In the genomic region with DNA sequence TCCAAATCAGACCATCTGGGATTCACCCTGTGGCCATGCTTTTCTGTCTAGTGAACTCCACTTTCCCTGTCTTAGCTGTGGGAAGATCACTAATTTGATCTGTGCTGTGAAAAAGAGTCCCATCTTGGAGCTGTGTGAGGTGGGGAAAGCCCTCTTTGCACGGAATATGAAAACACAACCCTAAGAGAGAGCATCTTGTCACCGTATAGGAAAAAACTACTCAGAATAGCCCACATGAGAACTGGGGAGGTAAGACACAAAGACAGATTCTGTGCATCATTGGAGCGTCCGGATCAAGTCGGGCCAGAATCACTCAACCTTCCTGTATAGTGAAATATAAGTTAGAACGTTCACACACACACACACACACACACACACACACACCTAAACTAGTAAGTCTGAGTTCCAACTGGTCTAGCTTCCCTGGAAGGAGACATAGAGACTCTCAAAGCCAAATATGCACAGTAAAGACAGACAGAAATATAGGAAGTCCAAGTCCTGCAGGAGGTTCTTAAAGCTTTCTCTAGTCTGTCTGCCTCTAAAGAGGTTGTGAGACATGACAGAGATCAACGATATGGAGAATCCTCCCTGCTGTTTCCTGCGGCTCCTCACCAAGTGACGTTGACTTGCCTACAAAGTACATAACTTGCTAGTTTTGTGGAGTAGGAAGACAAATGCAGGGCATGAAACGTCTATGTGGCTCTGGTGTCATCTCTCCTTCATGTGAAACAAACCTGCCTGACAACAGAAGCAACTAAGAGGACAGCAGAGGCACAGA, we compare ENCODE assay signal across 18 mouse cellular contexts. TPM values are rescaled to one million over a fixed set of nuclear protein-coding genes. Genes with fewer than 3 reads are reported as not detected.
A peak's percentile ranks its signal among the peaks of the same experiment; 100 is the strongest.
DNase-seq lines count a peak whose midpoint lies in the region; ATAC-seq and TF ChIP-seq lines count a peak whose summit lies in the region.
"Had no signal": no experiment of that assay in that cellular context is flagged by ENCODE, and none has a peak within 500 bp of the region (broad histone marks: within the 10 kb centered on the region; RNA-seq: fewer than 3 reads in every experiment).

No protein-coding gene starts in this region.

- H3K4me2 ChIP-seq in hindbrain, embryonic 13.5 days: no peak overlapping the region
- H3K4me2 ChIP-seq: heart, embryonic 13.5 days; intestine, embryonic 15.5 days had no signal

- no peaks in the 10 kb centered on the region for H3K27me3 ChIP-seq in spleen, adult 2 months (ENCODE audit: control insufficient read depth, insufficient read depth, low read length)
- H3K27me3 ChIP-seq in MEL (ENCODE audit: control insufficient read depth in 1 of 2, insufficient read depth in 2 of 2, low read length in 2 of 2): no peaks in the 10 kb centered on the region; a peak in 1 of 4 replicates
- H3K27me3 ChIP-seq in hindbrain, embryonic 13.5 days: peaks cover 13% of the 10 kb centered on the region; the same call in 1 of the 2 replicates

- ATAC-seq in hindbrain, embryonic 13.5 days (ENCODE audit: low FRiP score): no peak
- ATAC-seq: forebrain, embryonic 14.5 days; hindbrain, embryonic 16.5 days; intestine, embryonic 15.5 days had no signal

- H3K36me3 ChIP-seq in spleen, adult 2 months (ENCODE audit: control insufficient read depth, insufficient read depth, low read length): peaks cover 3% of the 10 kb centered on the region; the same call in 1 of the 2 replicates
- peaks cover 0 to 8% of the 10 kb centered on the region in 2 experiments; a peak in 2 of 4 replicates for H3K36me3 ChIP-seq in MEL (ENCODE audit: control insufficient read depth in 1 of 2, insufficient read depth in 2 of 2, low read length in 2 of 2)
- no peaks in the 10 kb centered on the region for H3K36me3 ChIP-seq in hindbrain, embryonic 13.5 days
- H3K36me3 ChIP-seq: embryonic facial prominence, embryonic 10.5 days; heart, embryonic 13.5 days; intestine, embryonic 15.5 days had no signal

- no peak for TF ChIP-seq RAD21 in MEL (IDR thresholded peaks at IDR 0.05; ENCODE audit: low read depth, low read length)

- no peak for TF ChIP-seq POLR2A in spleen, adult 2 months (IDR thresholded peaks at IDR 0.05; ENCODE audit: low read depth, low read length)
- TF ChIP-seq POLR2A in MEL (IDR thresholded peaks at IDR 0.05; ENCODE audit: control insufficient read depth in 1 of 2, insufficient read depth in 1 of 2, low read depth in 1 of 2, low read length in 2 of 2, poor library complexity in 1 of 2): no peak

- no peak for TF ChIP-seq EP300 in MEL (IDR thresholded peaks at IDR 0.05; ENCODE audit: low read depth in 1 of 2, low read length in 2 of 2)

- peak overlapping the region; percentile 72 for H3K9ac ChIP-seq in MEL (ENCODE audit: control insufficient read depth, low read depth, low read length, poor library complexity, severe bottlenecking)
- no peak overlapping the region for H3K9ac ChIP-seq in hindbrain, embryonic 13.5 days
- H3K9ac ChIP-seq: heart, embryonic 13.5 days; intestine, embryonic 15.5 days had no signal

- no peaks in the 10 kb centered on the region for H3K9me3 ChIP-seq in MEL (replicated peaks; ENCODE audit: insufficient read depth, low read length)
- H3K9me3 ChIP-seq in hindbrain, embryonic 13.5 days: no peaks in the 10 kb centered on the region
- H3K9me3 ChIP-seq: heart, embryonic 13.5 days; intestine, embryonic 15.5 days had no signal

- H3K27ac ChIP-seq in spleen, adult 2 months (ENCODE audit: insufficient read depth, low read length): peak overlapping the region; percentile 87
- H3K27ac ChIP-seq in MEL (ENCODE audit: control insufficient read depth, low read depth, low read length): peak overlapping the region; percentile 89; the same call in 1 of the 2 replicates
- no peak overlapping the region for H3K27ac ChIP-seq in hindbrain, embryonic 13.5 days
- H3K27ac ChIP-seq: embryonic facial prominence, embryonic 10.5 days; heart, embryonic 13.5 days; intestine, embryonic 15.5 days had no signal

- TF ChIP-seq CTCF in spleen, adult 2 months (IDR thresholded peaks at IDR 0.05; ENCODE audit: extremely low read depth, insufficient read depth, insufficient read length, insufficient replicate concordance): no peak
- TF ChIP-seq CTCF in MEL (IDR thresholded peaks at IDR 0.05 in 2 of 3, conservative IDR thresholded peaks at IDR 0.05 in 1 of 3; ENCODE audit: control insufficient read depth in 1 of 3, insufficient read depth in 1 of 3, low read depth in 2 of 3, low read length in 3 of 3, poor library complexity in 1 of 3, severe bottlenecking in 1 of 3): no peak

- no peak for DNase-seq in spleen, adult 2 months (ENCODE audit: low read depth in 1 of 2, low spot score in 2 of 2)
- no peak for DNase-seq in spleen, postnatal 36 days (ENCODE audit: low spot score in 2 of 2)
- peak; percentile 63 for DNase-seq in CD4-positive, CD25-positive, alpha-beta regulatory T cell, adult 2 months (ENCODE audit: low read depth, low spot score)
- DNase-seq in MEL (ENCODE audit: low read depth, low spot score): no peak
- peak; percentile 59 for DNase-seq in naive thymus-derived CD4-positive, alpha-beta T cell, adult 2 months (ENCODE audit: low read depth)
- no peak for DNase-seq in lung, postnatal 25 days (ENCODE audit: low spot score)
- DNase-seq: adrenal gland, adult 2 months; adrenal gland, postnatal 25 days; cerebellum, adult 2 months; cerebellum, postnatal 10 days; gastrocnemius, postnatal 10 days; heart, postnatal 36 days had no signal

- no peak overlapping the region for H3K4me3 ChIP-seq in spleen, adult 2 months (ENCODE audit: extremely low read depth, insufficient read depth, insufficient read length)
- H3K4me3 ChIP-seq in MEL (ENCODE audit: control insufficient read depth in 1 of 2, insufficient read depth in 1 of 2, low read depth in 2 of 2, low read length in 2 of 2): peak overlapping the region; percentile 32 to 48
- no peak overlapping the region for H3K4me3 ChIP-seq in hindbrain, embryonic 13.5 days
- H3K4me3 ChIP-seq: embryonic facial prominence, embryonic 10.5 days; heart, embryonic 13.5 days; intestine, embryonic 15.5 days had no signal

- WGBS in spleen, adult 2 months: 70% methylated on average over 10 of the region's 10 CpGs
- 85% methylated on average over 10 of the region's 10 CpGs for WGBS in hindbrain, embryonic 13.5 days

- H3K4me1 ChIP-seq in spleen, adult 2 months (ENCODE audit: control insufficient read depth, insufficient read depth, insufficient read length): peaks cover 21% of the 10 kb centered on the region
- H3K4me1 ChIP-seq in MEL (ENCODE audit: control insufficient read depth in 1 of 2, insufficient read depth in 2 of 2, low read length in 2 of 2): peaks cover 0 to 15% of the 10 kb centered on the region in 2 experiments; a peak in 3 of 4 replicates
- H3K4me1 ChIP-seq in hindbrain, embryonic 13.5 days (replicated peaks): peaks cover 20% of the 10 kb centered on the region

- H3K79me2 ChIP-seq in MEL (ENCODE audit: control insufficient read depth, insufficient read depth, low read length, poor library complexity): peaks cover 7% of the 10 kb centered on the region

TF ChIP-seq in MEL, 35 proteins besides CTCF, POLR2A, EP300 and RAD21 (continues in another document):
- no peak for TF ChIP-seq SMC3 (IDR thresholded peaks at IDR 0.05; ENCODE audit: low read depth, low read length)
- no peak for TF ChIP-seq GABPA (IDR thresholded peaks at IDR 0.05; ENCODE audit: low read depth, low read length)
- no peak for TF ChIP-seq UBTF (IDR thresholded peaks at IDR 0.05; ENCODE audit: borderline replicate concordance, insufficient read depth, low read depth, low read length)
- TF ChIP-seq KAT2A (conservative IDR thresholded peaks at IDR 0.05; ENCODE audit: low read depth, low read length): no peak
- TF ChIP-seq NELFE (IDR thresholded peaks at IDR 0.05; ENCODE audit: low read depth, low read length): no peak
- TF ChIP-seq GATA1 (IDR thresholded peaks at IDR 0.05; ENCODE audit: low read depth, low read length): no peak
- TF ChIP-seq POLR2AphosphoS2 (IDR thresholded peaks at IDR 0.05; ENCODE audit: low read length): no peak
- TF ChIP-seq MYB (IDR thresholded peaks at IDR 0.05; ENCODE audit: low read depth, low read length): no peak
- TF ChIP-seq BHLHE40 (IDR thresholded peaks at IDR 0.05; ENCODE audit: borderline replicate concordance, low read depth, low read length): no peak
- TF ChIP-seq ETS1 (IDR thresholded peaks at IDR 0.05; ENCODE audit: low read depth, low read length): no peak
- no peak for TF ChIP-seq TCF12 (IDR thresholded peaks at IDR 0.05; ENCODE audit: low read depth, low read length)

RNA-seq across cellular contexts. Expression of a gene that starts 0.8 kb away (rescaled TPM):
- polyA plus RNA-seq in spleen, adult 2 months (2012; rRNA removed): 1,755 and 1,932 TPM in 2 replicates
- 195 and 279 TPM in 2 replicates for total RNA-seq in MEL (2012; rRNA removed)
- polyA plus RNA-seq in MEL (2012; ENCODE audit: insufficient read depth in 1 of 2, insufficient read length in 2 of 2, low read depth in 1 of 2, low replicate concordance in 2 of 2, missing spikeins in 1 of 2): 100 to 1,000 TPM in 1 of 2 experiments, not detected in 1; 204 TPM
- 81.4 and 90.1 TPM in 2 replicates for polyA plus RNA-seq in hindbrain, embryonic 13.5 days (2015; fragmentation: Nextera tagmentation; extraction: Ambion mirVana)

RNA-seq across cellular contexts. Expression of a gene that starts 12.8 kb away (rescaled TPM):
- polyA plus RNA-seq in spleen, adult 2 months (2012; rRNA removed): 13.2 and 19.5 TPM in 2 replicates
- total RNA-seq in MEL (2012; rRNA removed): 4.6 and 5.4 TPM in 2 replicates
- polyA plus RNA-seq in MEL (2012; ENCODE audit: insufficient read depth in 1 of 2, insufficient read length in 2 of 2, low read depth in 1 of 2, low replicate concordance in 2 of 2, missing spikeins in 1 of 2): 10 to 100 TPM in 1 of 2 experiments, not detected in 1; 10.2 TPM
- 20.9 and 22.2 TPM in 2 replicates for polyA plus RNA-seq in hindbrain, embryonic 13.5 days (2015; fragmentation: Nextera tagmentation; extraction: Ambion mirVana)

RNA-seq across cellular contexts. Expression of a gene that starts 13.2 kb away (rescaled TPM):
- polyA plus RNA-seq in spleen, adult 2 months (2012; rRNA removed): 37.4 and 51.8 TPM in 2 replicates
- total RNA-seq in MEL (2012; rRNA removed): 138 and 163 TPM in 2 replicates
- 100 to 1,000 TPM in 1 of 2 experiments, not detected in 1; 436 TPM for polyA plus RNA-seq in MEL (2012; ENCODE audit: insufficient read depth in 1 of 2, insufficient read length in 2 of 2, low read depth in 1 of 2, low replicate concordance in 2 of 2, missing spikeins in 1 of 2)
- 149 and 154 TPM in 2 replicates for polyA plus RNA-seq in hindbrain, embryonic 13.5 days (2015; fragmentation: Nextera tagmentation; extraction: Ambion mirVana)

RNA-seq across cellular contexts. Expression of a gene that starts 32.1 kb away (rescaled TPM):
- 10.5 and 12.9 TPM in 2 replicates for polyA plus RNA-seq in spleen, adult 2 months (2012; rRNA removed)
- not detected in 2 replicates for total RNA-seq in MEL (2012; rRNA removed)
- under 1 TPM in 1 of 2 experiments, not detected in 1; 0.36 TPM for polyA plus RNA-seq in MEL (2012; ENCODE audit: insufficient read depth in 1 of 2, insufficient read length in 2 of 2, low read depth in 1 of 2, low replicate concordance in 2 of 2, missing spikeins in 1 of 2)
- 1.4 and 1.6 TPM in 2 replicates for polyA plus RNA-seq in hindbrain, embryonic 13.5 days (2015; fragmentation: Nextera tagmentation; extraction: Ambion mirVana)

RNA-seq across cellular contexts. Expression of a gene that starts 51.0 kb away (rescaled TPM):
- polyA plus RNA-seq in spleen, adult 2 months (2012; rRNA removed): 97.0 and 108 TPM in 2 replicates
- 5.2 and 7.1 TPM in 2 replicates for total RNA-seq in MEL (2012; rRNA removed)
- polyA plus RNA-seq in MEL (2012; ENCODE audit: insufficient read depth in 1 of 2, insufficient read length in 2 of 2, low read depth in 1 of 2, low replicate concordance in 2 of 2, missing spikeins in 1 of 2): 10 to 100 TPM in 1 of 2 experiments, not detected in 1; 45.1 TPM
- 94.2 and 95.8 TPM in 2 replicates for polyA plus RNA-seq in hindbrain, embryonic 13.5 days (2015; fragmentation: Nextera tagmentation; extraction: Ambion mirVana)

Comparison
In these comparisons a context has a peak if more than half of its experiments do, and no peak if none do; other contexts are left out.
1. DNase-seq: peak in CD4-positive, CD25-positive, alpha-beta regulatory T cell, adult 2 months (single experiment) and naive thymus-derived CD4-positive, alpha-beta T cell, adult 2 months (single experiment); none in spleen, adult 2 months (0 of 2), spleen, postnatal 36 days (0 of 2), MEL (single experiment) and lung, postnatal 25 days (single experiment).
2. H3K4me3 ChIP-seq: peak in MEL (2 of 2); none in spleen, adult 2 months (single experiment) and hindbrain, embryonic 13.5 days (single experiment).